Mouse (Mus musculus): Measurements from ENCODE around the gene Tbc1d4.

Tbc1d4 gene

GRCm38 (mm10) chr14:101501868-101502267, 107.1 kb downstream of the Tbc1d4 start:
- no peak for DNase-seq (ENCODE audit: low spot score in 2 of 2)

GRCm38 (mm10) chr14:101501452-101501851, 107.5 kb downstream of the Tbc1d4 start:
- DNase-seq (ENCODE audit: low spot score in 2 of 2): no peak

DNA sequence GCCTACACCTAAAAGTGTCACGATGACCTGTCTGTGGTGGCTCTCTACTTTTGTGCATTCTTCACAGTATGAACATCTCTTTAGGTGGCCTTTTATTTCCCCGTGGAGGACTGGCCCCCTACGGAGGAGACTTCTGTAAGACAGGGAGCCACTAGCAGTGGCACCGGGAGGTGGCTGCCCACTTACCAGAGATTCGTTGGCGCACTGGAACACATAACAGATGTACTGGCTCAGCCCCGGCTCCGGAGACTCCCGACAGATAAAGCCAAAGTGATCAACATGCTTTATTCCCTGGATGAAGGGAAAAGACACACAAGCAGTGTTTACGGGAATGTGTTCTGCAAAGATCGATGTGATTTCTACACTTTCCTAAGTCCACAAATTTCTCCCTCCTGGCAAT, 108.2 kb downstream of the Tbc1d4 start:
- no peak for DNase-seq (ENCODE audit: low spot score in 2 of 2)

DNA sequence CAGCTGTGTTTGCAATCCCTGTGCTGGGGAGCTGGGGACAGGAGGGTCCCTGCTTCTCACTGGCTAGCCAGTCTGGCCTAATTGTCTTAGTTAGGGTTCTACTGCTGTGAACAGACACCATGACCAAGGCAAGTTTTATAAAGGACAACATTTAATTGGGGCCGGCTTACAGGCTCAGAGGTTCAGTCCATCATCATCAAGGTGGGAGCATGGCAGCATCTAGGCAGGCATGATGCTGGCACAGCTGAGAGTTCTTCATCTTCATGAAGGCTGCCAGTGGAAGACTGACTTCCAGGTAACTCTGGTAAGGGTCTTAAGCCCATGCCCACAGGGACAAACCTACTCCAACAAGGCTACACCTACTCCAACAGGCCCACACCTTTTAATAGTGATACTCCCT, 109.2 kb downstream of the Tbc1d4 start:
- no peak for DNase-seq (ENCODE audit: low spot score in 2 of 2)

DNA sequence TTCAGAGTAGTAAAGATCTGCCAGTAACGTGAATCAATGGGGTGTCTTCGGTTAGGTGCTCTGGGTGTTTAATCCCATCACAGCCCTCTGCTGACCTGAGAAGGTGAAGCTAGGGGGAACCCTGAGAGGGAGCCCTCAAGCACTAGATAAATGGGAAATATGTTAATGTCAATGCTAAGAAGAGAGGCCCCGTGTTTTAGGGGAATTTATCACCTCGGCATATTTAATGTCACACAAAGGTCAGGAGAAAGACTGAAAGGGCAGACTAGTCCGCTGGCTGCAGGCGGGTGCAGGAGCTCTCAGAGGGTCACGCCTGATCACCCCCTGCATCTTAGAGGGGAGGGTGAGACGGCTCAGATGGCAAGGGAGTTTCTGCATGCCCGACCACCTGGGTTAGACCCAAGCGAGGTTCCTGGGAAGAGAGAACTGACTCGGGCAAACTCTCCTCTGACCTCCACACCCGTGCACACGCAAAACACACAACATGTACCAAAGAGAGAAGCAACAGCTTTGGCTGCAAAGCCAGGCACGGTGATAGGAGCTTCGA, 120.7 kb downstream of the Tbc1d4 start:
- DNase-seq (ENCODE audit: low spot score in 2 of 2): no peak

GRCm38 (mm10) chr14:101486550-101486949, 122.4 kb downstream of the Tbc1d4 start:
- DNase-seq (ENCODE audit: low spot score in 2 of 2): no peak

DNA sequence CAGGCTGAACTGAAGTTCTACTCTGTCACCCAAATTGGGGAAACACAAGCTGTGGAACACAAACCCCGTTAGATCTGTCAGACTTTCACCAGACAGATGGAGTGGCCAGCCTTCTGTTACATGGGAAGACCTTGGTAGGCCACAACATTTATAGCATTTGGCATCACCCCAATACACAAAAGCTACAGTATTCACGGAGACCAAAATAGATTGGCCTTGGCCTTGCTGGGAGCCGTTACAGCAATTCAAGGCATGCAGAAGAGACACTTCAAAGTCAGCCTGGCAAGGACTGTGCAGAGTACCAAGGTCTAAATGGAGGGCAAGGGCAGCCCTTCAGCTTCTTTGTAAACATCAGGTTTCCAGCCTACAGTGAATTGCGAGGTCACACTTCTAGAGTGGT, 125.8 kb downstream of the Tbc1d4 start:
- no peak for DNase-seq (ENCODE audit: low spot score in 2 of 2)

DNA sequence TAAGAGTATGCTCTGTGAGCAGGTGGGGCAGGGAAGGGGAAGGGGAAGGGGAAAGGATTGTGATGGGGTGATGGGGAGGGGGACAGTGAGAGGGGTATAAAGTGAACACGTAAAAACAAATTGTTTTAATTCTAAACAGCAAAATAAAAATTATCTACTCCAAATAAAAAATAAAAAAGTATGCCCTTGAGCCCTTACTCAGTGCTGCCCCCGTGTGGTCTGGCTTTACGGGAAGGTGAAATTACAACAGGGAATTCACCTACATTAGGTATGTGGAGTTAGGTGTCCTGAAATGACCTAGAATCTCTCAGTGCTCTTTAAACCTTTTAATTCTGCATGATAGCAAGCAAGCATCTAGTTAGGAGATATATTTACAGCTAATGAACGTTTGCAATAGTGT, 126.7 kb downstream of the Tbc1d4 start:
- DNase-seq (ENCODE audit: low spot score in 2 of 2): peak in 1 of 2 experiments; percentile 69

DNA sequence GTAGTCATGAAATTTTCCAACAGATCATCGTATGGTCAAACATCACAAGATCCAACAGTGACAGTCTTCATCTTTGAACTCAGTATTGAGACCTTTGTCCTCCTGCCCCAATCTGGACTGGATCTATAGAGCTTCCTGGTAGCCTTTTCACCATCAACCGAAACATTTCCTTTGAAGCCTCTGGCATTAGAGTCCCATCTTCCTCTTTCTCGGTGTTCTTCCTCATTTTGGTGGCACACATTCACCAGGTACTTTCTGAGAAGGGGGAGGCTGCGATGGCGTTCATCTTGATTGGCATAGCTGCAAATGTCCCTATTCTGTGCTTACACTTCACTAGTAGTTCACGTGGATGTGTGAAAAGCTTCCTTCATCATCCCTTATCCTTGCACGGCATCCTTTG, 127.8 kb downstream of the Tbc1d4 start:
- no peak for DNase-seq (ENCODE audit: low spot score in 2 of 2)

DNA sequence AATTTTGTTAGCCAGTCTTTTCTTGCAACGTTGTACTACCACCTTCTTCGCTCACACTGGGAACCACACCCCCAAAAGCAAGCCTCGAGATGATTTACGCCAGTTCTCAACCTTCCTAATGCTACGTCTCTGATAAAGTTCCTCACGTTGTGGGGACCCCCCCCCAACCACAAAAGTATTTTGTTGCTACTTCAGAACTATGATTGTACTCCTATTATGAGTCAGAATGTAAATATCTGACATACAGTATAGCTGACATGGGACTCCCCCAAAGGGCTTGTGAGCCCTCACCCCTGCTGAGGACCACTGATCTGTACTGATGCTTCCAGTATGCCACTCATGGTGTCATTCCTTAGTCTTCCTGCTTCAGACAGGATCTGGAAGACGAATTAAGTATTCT, 128.4 kb downstream of the Tbc1d4 start:
- no peak for DNase-seq (ENCODE audit: low spot score in 2 of 2)

- no peak for DNase-seq (ENCODE audit: low spot score in 2 of 2)
Observed at GRCm38 (mm10) chr14:101477827-101478220, 131.2 kb downstream of the Tbc1d4 start.

- DNase-seq (ENCODE audit: low spot score in 2 of 2): no peak
Observed at GRCm38 (mm10) chr14:101477081-101477826, 131.7 kb downstream of the Tbc1d4 start.

DNA sequence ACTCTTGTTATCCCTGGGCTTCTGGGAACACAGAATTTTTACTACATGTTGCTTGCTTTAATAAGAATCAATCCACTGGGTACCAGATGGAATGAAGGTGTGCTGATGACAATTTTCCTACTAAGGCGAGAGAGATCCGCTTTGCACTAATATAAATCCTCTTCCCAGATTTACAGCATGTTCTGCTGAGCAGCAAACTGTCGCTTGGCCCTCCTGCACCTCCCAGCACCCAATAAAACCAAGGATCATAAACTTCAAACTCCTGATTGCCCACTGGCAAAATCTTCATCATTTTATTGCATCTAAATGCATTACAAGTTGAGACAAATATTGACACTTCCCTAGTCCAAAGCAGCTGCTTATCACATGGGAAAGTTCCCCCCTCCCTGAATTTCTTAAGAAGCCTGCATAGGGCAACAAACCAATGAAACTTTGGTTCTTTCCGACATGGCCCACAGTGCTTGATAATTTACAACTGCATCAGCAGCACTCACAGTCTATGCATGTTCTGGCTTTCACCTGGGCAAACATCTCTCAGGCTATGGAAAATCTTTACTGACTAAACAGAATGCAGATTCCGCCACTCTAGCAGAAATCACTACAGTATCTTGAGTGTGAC, 139.4 kb downstream of the Tbc1d4 start:
- DNase-seq (ENCODE audit: low spot score in 2 of 2): no peak

DNA sequence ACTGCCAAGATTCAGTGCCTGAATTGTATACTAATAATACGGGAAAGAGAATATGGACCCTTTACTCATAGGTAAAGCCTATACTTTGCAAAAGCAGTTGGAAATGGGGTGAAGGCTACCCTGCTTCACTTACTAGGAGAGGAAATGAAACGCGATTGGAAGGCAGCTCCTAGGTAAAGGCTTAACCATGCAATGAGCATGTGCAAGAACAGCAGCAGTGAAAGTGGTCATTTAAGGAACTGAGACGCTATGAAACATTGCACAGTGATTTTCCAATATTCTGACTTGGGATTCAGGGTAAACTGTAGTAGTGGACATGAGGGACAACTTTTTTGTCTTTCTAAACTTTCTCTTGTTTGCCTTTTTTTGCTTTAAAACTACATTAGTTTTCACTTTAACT, 140.8 kb downstream of the Tbc1d4 start:
- DNase-seq (ENCODE audit: low spot score in 2 of 2): no peak

DNA sequence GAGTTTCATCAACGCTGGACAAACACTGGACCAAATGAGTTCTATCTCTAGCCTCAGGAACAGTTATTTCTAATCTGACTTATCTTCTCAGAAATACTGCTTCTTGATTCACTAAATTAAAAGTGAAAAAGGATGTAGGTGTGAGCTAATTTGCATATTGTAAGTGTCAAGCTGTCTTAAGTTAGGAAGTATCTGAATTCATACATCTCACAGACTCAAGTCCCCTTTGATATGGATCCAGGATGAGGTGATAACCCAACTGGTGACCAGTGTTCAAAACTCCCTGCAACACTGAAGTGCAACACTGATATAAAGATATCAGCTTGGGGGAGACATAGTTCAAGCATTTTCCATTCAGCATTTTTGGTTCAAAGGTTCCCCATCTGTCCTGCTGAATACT, 141.5 kb downstream of the Tbc1d4 start:
- no peak for DNase-seq (ENCODE audit: low spot score in 2 of 2)

DNA sequence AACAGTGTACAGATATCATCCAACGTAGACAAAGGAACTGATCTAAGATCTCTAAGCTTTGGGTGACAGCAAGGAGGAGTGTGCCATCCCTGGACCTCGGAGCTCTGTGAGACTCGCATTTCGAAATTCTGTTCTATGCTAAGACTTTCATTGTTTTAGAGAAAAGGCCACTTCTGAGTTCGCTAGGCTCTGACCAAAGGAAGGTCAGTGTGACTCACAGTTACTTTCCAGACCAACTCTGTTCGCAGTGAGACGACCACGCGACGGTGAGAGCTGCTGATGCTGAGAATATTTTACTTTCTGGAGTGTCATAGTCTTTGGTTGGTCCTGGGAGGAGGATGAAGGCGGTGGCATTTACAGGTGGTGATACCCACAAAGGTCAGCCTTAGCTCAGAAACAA, 142.5 kb downstream of the Tbc1d4 start:
- DNase-seq (ENCODE audit: low spot score in 2 of 2): no peak

DNA sequence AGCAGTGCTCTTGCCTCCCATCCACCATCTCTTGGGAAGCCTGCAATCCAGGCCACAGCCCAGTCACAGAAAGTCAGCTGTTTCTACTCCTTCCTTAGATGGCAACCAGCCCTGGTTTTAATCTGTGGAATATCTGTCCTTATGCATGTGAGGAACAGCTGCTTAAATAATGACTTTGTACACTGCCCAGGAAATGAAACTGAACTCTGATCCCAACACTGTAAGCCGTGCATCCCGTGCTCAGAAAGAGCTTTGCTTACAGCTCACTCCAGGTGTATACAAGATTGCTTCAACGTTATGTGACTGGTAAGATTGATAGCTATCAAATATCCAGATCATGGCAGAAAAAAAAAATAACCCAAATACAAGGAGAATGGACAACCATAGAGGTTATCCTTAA, 143.1 kb downstream of the Tbc1d4 start:
- no peak for DNase-seq (ENCODE audit: low spot score in 2 of 2)

- no peak for DNase-seq (ENCODE audit: low spot score in 2 of 2)
Observed at GRCm38 (mm10) chr14:101460768-101461167, 148.2 kb downstream of the Tbc1d4 start.

- DNase-seq (ENCODE audit: low spot score in 2 of 2): no peak
Observed at GRCm38 (mm10) chr14:101452915-101453314, 156.1 kb downstream of the Tbc1d4 start.

- DNase-seq (ENCODE audit: low spot score in 2 of 2): no peak
Observed at GRCm38 (mm10) chr14:101447857-101448256, 161.1 kb downstream of the Tbc1d4 start.

GRCm38 (mm10) chr14:101445205-101445604, 163.8 kb downstream of the Tbc1d4 start:
- no peak for DNase-seq (ENCODE audit: low spot score in 2 of 2)

- DNase-seq (ENCODE audit: low spot score in 2 of 2): no peak
Observed at GRCm38 (mm10) chr14:101437925-101438324, 171.1 kb downstream of the Tbc1d4 start.

- DNase-seq (ENCODE audit: low spot score in 2 of 2): no peak
Observed at GRCm38 (mm10) chr14:101430536-101430935, 178.5 kb downstream of the Tbc1d4 start.

Data from spleen, postnatal 4 days (tissue).